Mouse (Mus musculus): ENCODE measurements at regions not wholly inside any gene's neighbourhood (a gene's known extent, or its start where the extent isn't known, plus 50 kb on each side); places are given as distances from the start of the nearest gene placed in this dataset.
"Not testable (repeated sequence)": the region's sequence is repeated elsewhere in the genome, so short reads cannot be mapped to it uniquely, and the experiment has no call there.

- no peak for DNase-seq (ENCODE audit: low spot score in 2 of 2)
Measured at GRCm38 (mm10) chr8:26596665-26597362, 380.3 kb upstream of the Zfp703 start.

- DNase-seq (ENCODE audit: low spot score in 2 of 2) = no peak
Measured at GRCm38 (mm10) chr8:26598520-26598919, 378.6 kb upstream of the Zfp703 start.

- DNase-seq (ENCODE audit: low spot score in 2 of 2) = no peak
Measured at GRCm38 (mm10) chr8:26600127-26600526, 377.0 kb upstream of the Zfp703 start.

GRCm38 (mm10) chr8:26608001-26608400 lies 369.1 kb upstream of the Zfp703 start:
- DNase-seq (ENCODE audit: low spot score in 2 of 2) = no peak

- DNase-seq (ENCODE audit: low spot score in 2 of 2) = no peak
Measured at GRCm38 (mm10) chr8:26608588-26608987, 368.5 kb upstream of the Zfp703 start.

- no peak for DNase-seq (ENCODE audit: low spot score in 2 of 2)
Measured at GRCm38 (mm10) chr8:26612153-26612552, 365.0 kb upstream of the Zfp703 start.

GRCm38 (mm10) chr8:26622311-26623052 lies 354.6 kb upstream of the Zfp703 start:
- no peak for DNase-seq (ENCODE audit: low spot score in 2 of 2)

GRCm38 (mm10) chr8:26626186-26626585 lies 350.9 kb upstream of the Zfp703 start:
- no peak for DNase-seq (ENCODE audit: low spot score in 2 of 2)

GRCm38 (mm10) chr8:26626651-26627077 lies 350.5 kb upstream of the Zfp703 start:
- DNase-seq (ENCODE audit: low spot score in 2 of 2) = no peak

GRCm38 (mm10) chr8:26627191-26627891 lies 349.8 kb upstream of the Zfp703 start:
- no peak for DNase-seq (ENCODE audit: low spot score in 2 of 2)

- no peak for DNase-seq (ENCODE audit: low spot score in 2 of 2)
Measured at GRCm38 (mm10) chr8:26630544-26630943, 346.6 kb upstream of the Zfp703 start.

GRCm38 (mm10) chr8:26635701-26636100 lies 341.4 kb upstream of the Zfp703 start:
- no peak for DNase-seq (ENCODE audit: low spot score in 2 of 2)

GRCm38 (mm10) chr8:26645375-26645774 lies 331.8 kb upstream of the Zfp703 start:
- DNase-seq (ENCODE audit: low spot score in 2 of 2) = not testable (repeated sequence)

GRCm38 (mm10) chr8:26650287-26650686 lies 326.8 kb upstream of the Zfp703 start:
- peak in 1 of 2 experiments; percentile 34 for DNase-seq (ENCODE audit: low spot score in 2 of 2)

GRCm38 (mm10) chr8:26655897-26656296 lies 321.2 kb upstream of the Zfp703 start:
- DNase-seq (ENCODE audit: low spot score in 2 of 2) = no peak

- no peak for DNase-seq (ENCODE audit: low spot score in 2 of 2)
Measured at GRCm38 (mm10) chr8:26656310-26657075, 320.6 kb upstream of the Zfp703 start.

GRCm38 (mm10) chr8:26659381-26659780 lies 317.7 kb upstream of the Zfp703 start:
- no peak for DNase-seq (ENCODE audit: low spot score in 2 of 2)

- DNase-seq (ENCODE audit: low spot score in 2 of 2) = no peak
Measured at GRCm38 (mm10) chr8:26669541-26669940, 307.6 kb upstream of the Zfp703 start.

- no peak for DNase-seq (ENCODE audit: low spot score in 2 of 2)
Measured at GRCm38 (mm10) chr8:26672486-26673395, 304.4 kb upstream of the Zfp703 start.

GRCm38 (mm10) chr8:26677584-26678138 lies 299.5 kb upstream of the Zfp703 start:
- peak; percentile 32 to 36 for DNase-seq (ENCODE audit: low spot score in 2 of 2)
